Mouse (Mus musculus) left cerebral cortex, adult 11 months (tissue): Measurements from ENCODE around the gene Ccdc85a.

ENCODE experiments used
- DNase-seq: peaks from one replicate; pipeline ENCODE4 v3.0.0; 2022; ENCODE audit warnings: low spot score

The Ccdc85a gene

DNA sequence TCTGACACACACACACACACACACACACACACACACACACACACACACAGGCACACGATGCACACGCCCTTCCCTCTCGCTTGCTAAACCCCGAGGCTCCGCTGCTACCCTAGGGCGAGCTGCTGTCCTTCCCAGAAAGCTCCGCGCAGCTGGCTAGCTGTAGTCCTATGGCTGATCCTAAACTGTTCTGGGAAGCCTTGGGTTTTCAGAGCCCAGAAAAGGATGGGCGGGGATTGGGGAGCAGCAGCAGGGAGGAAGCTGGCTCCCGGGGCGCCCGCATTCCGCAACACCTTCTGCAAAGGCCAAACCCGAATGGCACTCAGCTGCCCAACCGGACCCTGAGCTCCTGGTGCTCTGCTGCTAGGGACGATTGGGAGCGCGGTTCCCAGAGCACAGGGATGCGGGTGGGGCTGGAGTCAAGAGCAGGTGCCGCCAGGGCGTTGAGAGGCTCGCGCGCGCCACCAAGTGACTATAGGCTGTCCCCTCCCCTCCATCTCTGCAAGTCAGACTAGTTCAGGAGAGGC, at the start of gene Ccdc85a:
Ccdc85a (minus strand) TSS at position 414 of the 524 bp plus-strand sequence.
- DNase-seq = peak; percentile 87

GRCm38 (mm10) chr11:28633571-28634125, 49.5 kb upstream of the Ccdc85a start:
- DNase-seq = no peak

DNA sequence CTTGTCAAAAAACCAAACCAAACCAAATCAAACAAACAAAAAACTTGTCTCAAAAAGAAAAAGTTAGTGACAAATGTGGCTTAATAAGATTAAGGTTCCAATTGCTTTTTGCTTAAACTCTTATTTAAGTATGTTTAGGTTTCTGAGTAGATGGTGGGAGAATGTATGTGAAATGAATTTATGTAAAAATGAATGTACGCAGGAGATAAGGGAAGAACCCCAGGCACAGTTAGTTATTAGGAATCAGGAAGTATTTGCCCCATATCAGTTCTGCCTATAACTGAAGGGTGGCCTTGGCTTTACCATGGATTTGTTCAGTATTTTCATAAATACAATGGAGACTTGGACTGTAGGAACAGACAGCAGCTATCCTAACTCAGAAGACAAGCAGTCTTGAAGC, 49.0 kb upstream of the Ccdc85a start:
- DNase-seq = no peak

DNA sequence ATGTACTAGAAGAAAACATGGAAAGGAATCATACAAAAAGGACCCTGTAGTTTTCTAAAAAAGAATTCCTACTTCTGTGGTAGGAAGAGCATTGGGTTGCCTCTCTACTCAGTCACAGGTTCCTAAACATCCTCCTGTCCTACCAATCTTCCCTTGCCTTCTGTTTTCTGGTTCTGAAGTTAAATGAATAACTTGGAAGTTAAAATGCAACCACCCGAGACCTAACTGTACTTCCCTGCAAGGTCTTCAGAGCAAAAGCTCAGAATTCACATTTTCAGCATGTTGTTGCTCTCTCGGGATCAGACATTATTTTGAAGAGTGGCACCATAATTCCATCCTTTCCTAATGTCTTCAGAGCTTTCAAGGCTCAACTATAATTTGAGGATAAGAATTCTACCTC, 46.6 kb upstream of the Ccdc85a start:
- DNase-seq = no peak

DNA sequence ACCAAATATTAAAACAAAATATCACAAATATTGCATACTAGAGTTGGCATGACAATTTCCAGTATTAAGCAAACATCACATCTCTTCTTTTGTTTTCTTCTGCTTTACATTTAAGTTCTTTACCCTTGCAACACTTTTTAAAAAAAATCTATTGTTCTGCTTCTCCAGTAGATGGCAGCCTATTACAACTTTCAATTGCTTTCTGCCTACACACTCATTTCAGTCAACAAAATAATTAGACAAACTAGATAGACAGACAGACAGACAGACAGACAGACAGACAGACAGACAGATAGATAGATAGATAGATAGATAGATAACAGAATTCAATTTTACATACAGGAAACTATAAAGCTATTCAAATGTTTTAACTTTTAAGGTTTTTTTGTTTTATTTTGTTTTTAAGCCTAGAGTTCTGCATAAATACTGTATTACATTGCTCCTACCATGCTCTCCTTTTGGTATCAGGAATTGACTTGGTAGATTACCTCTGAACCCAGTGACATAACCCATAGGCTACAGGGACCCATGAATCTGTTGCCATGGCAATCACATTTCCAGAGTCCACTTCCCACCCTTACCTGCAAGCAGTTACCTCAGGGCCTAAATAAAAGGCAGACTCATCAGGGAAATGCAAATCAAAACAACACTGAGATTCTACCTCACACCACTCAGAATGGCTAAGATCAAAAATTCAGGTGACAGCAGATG, 26.8 kb upstream of the Ccdc85a start:
- DNase-seq = no peak

DNA sequence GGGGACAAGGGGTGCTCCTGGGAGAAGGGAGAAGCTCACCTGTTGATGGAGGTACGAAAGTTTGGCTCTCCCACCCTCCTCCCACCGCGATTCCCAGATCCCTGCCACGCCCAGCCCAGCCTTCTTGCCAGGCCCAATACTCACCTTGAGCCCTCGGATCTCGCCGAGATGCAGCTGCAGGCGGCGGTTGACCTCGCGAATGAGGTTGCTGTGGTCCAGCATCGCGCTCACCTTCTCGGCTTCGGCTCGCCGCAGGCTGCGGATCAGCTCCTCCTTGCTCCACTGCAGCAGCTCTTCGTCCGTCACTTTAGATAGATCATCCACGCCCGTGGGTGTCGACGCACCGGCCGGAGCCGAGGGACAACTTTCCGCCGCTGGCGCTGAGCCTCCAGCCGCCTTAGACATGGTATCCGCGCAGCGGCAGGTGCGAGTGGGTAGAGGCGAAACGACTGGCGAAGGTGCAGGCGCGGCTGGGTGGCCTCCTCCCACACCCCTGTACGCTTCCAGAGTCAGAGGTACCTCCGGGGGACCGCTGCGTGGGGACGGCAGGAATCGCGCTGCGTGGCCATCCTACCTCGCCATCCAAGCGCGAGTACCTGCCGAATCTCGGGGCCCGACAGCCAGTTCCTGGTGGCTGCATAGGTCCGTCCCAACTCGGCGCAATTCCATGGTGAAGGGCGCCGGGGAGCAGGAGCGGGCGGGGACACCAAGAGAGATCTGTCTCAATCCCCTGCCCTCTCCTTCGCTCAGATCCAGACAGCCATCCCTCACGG, 800 bp downstream of the Ccdc85a start:
- no peak for DNase-seq

DNA sequence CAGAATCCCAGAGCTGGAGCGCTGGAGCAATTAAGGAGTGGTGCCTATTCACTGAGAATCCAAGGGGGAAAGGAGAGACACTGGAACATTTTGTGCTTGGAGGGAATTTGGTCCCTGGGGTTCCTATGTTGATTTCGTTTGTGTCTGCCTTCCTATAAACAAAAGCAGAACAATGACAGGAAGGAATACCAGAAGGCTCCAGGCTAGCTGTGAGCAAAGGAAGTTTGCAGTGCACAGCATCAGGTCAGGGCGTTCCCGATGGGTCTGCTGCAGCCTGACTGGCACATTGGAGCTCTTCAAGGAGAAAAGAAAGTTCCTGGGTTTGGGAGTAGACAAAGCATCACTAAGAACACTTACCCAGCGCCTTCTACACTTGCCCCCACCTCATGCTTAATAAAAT, 1.9 kb downstream of the Ccdc85a start:
- no peak for DNase-seq

GRCm38 (mm10) chr11:28572423-28572822, 11.7 kb downstream of the Ccdc85a start:
- peak; percentile 40 for DNase-seq

- no peak for DNase-seq
Observed at GRCm38 (mm10) chr11:28556420-28556819, 27.7 kb downstream of the Ccdc85a start.

- no peak for DNase-seq
Observed at GRCm38 (mm10) chr11:28543429-28543828, 40.7 kb downstream of the Ccdc85a start.

DNA sequence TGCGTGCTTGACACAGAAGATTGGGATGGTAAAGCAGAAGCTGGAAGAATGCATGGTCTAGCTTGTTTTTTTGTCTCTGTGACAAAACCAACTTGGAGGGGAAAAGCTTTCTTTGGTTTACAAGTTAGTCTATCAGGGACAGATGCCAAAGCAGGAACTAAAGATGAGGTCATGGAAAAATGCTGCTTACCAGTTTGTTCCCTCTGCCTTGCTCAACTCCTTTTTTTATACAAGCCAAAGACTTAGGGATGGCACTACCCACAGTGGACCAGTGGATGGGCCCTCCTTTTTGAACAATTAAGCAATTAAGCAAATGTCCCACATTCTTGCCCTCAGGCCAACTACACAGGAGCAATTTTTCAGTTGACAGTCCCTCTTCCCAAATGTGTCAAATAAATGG, 42.8 kb downstream of the Ccdc85a start:
- no peak for DNase-seq

- DNase-seq = no peak
Observed at GRCm38 (mm10) chr11:28533286-28533685, 50.8 kb downstream of the Ccdc85a start.

- no peak for DNase-seq
Observed at GRCm38 (mm10) chr11:28501190-28501589, 82.9 kb downstream of the Ccdc85a start.

GRCm38 (mm10) chr11:28497034-28497433, 87.1 kb downstream of the Ccdc85a start:
- DNase-seq = no peak

DNA sequence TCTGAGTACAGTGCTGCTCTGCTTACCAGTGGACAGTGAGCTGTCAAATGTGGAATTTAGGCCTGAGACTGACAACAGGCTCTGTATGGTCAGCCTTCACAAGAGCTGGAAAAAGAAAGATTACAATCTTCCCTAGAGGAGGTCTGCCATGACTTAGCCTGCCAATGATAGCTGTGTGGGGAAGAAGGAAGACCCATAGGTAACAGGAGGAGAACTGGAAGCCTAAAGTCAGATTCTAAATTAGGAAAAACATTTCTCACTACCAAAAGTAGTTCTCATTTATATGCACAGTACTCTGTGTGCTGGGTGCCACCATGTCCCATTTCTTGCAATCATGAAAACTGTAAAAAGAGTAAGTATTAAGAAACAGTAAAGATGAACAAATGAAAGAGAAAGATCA, 90.8 kb downstream of the Ccdc85a start:
- DNase-seq = no peak

GRCm38 (mm10) chr11:28491330-28491729, 92.8 kb downstream of the Ccdc85a start:
- DNase-seq = no peak

GRCm38 (mm10) chr11:28484083-28484729, 99.9 kb downstream of the Ccdc85a start:
- DNase-seq = no peak

DNA sequence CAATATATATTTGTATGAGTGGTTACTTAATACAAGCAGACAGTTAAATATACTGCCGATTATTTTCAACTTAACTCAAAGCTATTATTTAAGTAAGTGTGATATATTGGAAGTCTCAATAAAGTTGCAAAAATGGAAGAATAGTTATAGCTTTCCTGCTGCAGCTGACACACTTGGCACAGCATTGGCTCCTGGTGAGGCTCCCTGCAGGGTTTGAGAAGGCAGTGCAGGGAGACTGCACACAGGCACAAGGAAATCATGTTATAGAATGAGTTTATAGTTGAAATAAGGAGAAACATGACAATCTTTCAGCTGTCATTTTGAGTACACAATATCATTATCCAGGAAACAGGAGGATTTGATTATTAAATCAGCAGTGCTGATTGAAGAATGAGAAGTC, 107.0 kb downstream of the Ccdc85a start:
- DNase-seq = no peak

DNA sequence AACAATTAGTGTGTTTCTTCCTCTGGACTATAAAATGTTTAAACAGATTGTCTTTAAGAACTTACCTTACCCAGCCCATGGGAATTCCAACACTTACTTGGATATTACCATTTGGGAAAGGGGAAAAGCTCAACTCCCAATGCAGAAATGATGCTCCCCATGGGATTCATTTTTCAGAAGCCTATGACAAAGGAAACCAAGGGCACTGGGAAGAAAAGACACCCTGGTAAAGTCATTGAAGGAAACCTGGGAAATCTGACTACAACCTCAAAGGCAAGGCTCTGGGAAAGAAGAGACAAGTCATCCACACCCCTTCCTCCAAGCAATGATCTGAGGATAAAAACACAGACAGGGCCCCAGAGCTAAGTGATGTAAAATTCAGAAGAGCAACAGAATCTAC, 118.4 kb downstream of the Ccdc85a start:
- DNase-seq = no peak

GRCm38 (mm10) chr11:28464926-28465325, 119.2 kb downstream of the Ccdc85a start:
- no peak for DNase-seq

DNA sequence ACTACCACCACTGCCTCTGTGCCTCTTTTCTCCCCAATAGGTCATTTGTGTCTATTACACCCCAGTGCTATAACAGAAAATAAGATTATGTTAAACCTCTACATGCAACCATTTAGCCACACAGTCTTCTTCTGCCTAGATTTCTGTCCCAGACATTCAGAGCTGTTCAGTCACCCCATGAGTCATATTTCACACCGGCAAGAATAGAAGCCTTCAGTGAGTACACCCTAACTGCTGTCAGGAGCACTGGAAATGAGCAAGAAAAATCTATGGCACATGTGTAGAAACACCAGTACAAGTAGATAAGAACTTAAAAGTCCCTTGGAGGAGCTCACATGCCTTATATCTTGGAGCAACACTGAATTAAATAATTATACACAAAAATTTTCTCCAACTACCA, 125.0 kb downstream of the Ccdc85a start:
- DNase-seq = peak; percentile 4

DNA sequence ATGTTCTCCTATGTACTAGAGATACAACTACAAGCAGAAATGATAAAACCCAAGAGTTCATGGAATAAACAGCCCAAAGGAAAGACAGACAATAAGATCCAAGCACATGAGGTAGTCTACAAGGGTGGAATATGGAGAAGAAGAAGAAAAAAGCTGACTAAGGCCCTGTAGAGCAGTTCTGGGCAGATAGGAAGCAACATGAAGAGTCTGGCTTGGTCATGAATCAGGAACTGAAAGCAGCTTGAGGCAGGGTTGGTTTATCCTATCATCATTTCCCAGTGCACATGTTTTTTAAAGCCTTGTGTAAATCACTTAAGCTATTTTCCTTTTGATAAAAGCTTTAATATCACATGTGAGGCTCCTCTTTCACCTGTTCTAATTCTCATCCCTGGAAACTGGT, 144.2 kb downstream of the Ccdc85a start:
- no peak for DNase-seq
